Mouse (Mus musculus) limb, embryonic 13.5 days (tissue): ENCODE measurements around the gene Plce1. TPM values are rescaled to one million over a fixed set of nuclear protein-coding genes. Genes with fewer than 3 reads are reported as not detected.

Experiments used
- ATAC-seq: fragments of 200-750 bp; cut with Nextera tagmentation; 2 replicates; pipeline ENCODE4 v1.8.0; 2017; ENCODE audit warnings: low read depth, moderate number of reproducible peaks, moderate TSS enrichment; ENCODE audit not compliant: low FRiP score
- H3K27ac ChIP-seq: fragments of 300-500 bp; sonication (generic); 2 replicates; pipeline ENCODE4 v1.5.1; 2015; ENCODE audit warnings: inconsistent platforms, mild to moderate bottlenecking, moderate library complexity
- H3K27me3 ChIP-seq: fragments of 300-500 bp; sonication (generic); 2 replicates; pipeline ENCODE4 v1.6.1; 2015; ENCODE audit warnings: mild to moderate bottlenecking, inconsistent platforms
- H3K36me3 ChIP-seq: fragments of 300-500 bp; sonication (generic); 2 replicates; pipeline ENCODE4 v1.6.1; 2015; ENCODE audit warnings: inconsistent platforms, mild to moderate bottlenecking, moderate library complexity
- H3K4me1 ChIP-seq: fragments of 300-500 bp; sonication (generic); 2 replicates; pipeline ENCODE4 v1.6.1; 2015; ENCODE audit warnings: inconsistent platforms
- H3K4me2 ChIP-seq: fragments of 300-500 bp; sonication (generic); replicated peaks from 2 replicates; pipeline ENCODE4 v1.6.1; 2015; ENCODE audit warnings: inconsistent platforms, mild to moderate bottlenecking, moderate library complexity
- H3K4me3 ChIP-seq: fragments of 300-500 bp; sonication (generic); 2 replicates; pipeline ENCODE4 v1.5.1; 2015; ENCODE audit warnings: moderate library complexity, mild to moderate bottlenecking, inconsistent platforms
- H3K9ac ChIP-seq: fragments of 300-500 bp; sonication (generic); 2 replicates; pipeline ENCODE4 v1.6.1; 2015; ENCODE audit warnings: mild to moderate bottlenecking, inconsistent platforms
- H3K9me3 ChIP-seq: fragments of 300-500 bp; sonication (generic); 2 replicates; pipeline ENCODE4 v1.6.1; 2016; ENCODE audit warnings: inconsistent platforms
- WGBS: fragments of 180-500 bp; shearing (Covaris S2); methylation state at CpG from one replicate; pipeline ENCODE4 v1.1.7; 2015; 5-methylcytosine and 5-hydroxymethylcytosine counted together
- polyA plus RNA-seq: library from polyadenylated mRNA; unstranded; fragments of >200 nt; fragmentation: Nextera tagmentation; extraction: Ambion mirVana; gene quantifications from 2 replicates; pipeline ENCODE4 v1.2.1, GENCODE M21; 2015

Gene Plce1
- polyA plus RNA-seq, 1 experiment from 2014 or later, result 10.1 TPM

GRCm38 (mm10) chr19:38757161-38757560, 276.3 kb downstream of the Plce1 start:
- H3K9ac ChIP-seq, result no peak overlapping the region
- ATAC-seq, result no peak
- H3K4me1 ChIP-seq, result peaks cover 17% of the 10 kb centered on the region; the same call in 1 of the 2 replicates
- WGBS, result 85% methylated on average over 3 of the region's 3 CpGs
- H3K27ac ChIP-seq, result no peak overlapping the region
- H3K27me3 ChIP-seq, result 0 out of 2 replicates have a peak, but pooled peaks cover 6% of the 10 kb centered on the region
- H3K9me3 ChIP-seq, result no peaks in the 10 kb centered on the region
- no peak overlapping the region for H3K4me3 ChIP-seq
- peaks cover 20% of the 10 kb centered on the region for H3K36me3 ChIP-seq
- H3K4me2 ChIP-seq, result no peak overlapping the region

GRCm38 (mm10) chr19:38758056-38758455, 277.1 kb downstream of the Plce1 start:
- Histone ChIP-seq H3K4me2 (no peak overlapping the region), H3K9me3 (no peaks in the 10 kb centered on the region), H3K36me3 (peaks cover 20% of the 10 kb centered on the region), H3K9ac (no peak overlapping the region), H3K4me3 (no peak overlapping the region), H3K4me1 (peaks cover 17% of the 10 kb centered on the region; the same call in 1 of the 2 replicates), H3K27me3 (0 out of 2 replicates have a peak, but pooled peaks cover 6% of the 10 kb centered on the region), H3K27ac (peak overlapping the region; percentile 28; the same call in 1 of the 2 replicates)
- no peak for ATAC-seq
- WGBS, result 64% methylated on average over 5 of the region's 5 CpGs

GRCm38 (mm10) chr19:38758685-38759472, 278.0 kb downstream of the Plce1 start:
- Histone ChIP-seq H3K4me2 (no peak overlapping the region), H3K36me3 (peaks cover 24% of the 10 kb centered on the region), H3K27me3 (0 out of 2 replicates have a peak, but pooled peaks cover 6% of the 10 kb centered on the region), H3K27ac (peak overlapping the region; percentile 39; the same call in 1 of the 2 replicates), H3K9ac (no peak overlapping the region), H3K4me3 (no peak overlapping the region), H3K9me3 (no peaks in the 10 kb centered on the region), H3K4me1 (peaks cover 17% of the 10 kb centered on the region; the same call in 1 of the 2 replicates)
- peak; percentile 86 for ATAC-seq
- WGBS, result 21% methylated on average over 7 of the region's 7 CpGs

- WGBS, result 60% methylated on average over 3 of the region's 3 CpGs
- Histone ChIP-seq H3K4me3 (no peak overlapping the region), H3K4me1 (peaks cover 17% of the 10 kb centered on the region; the same call in 1 of the 2 replicates), H3K9ac (no peak overlapping the region), H3K27ac (no peak overlapping the region), H3K36me3 (peaks cover 25% of the 10 kb centered on the region), H3K9me3 (no peaks in the 10 kb centered on the region), H3K27me3 (0 out of 2 replicates have a peak, but pooled peaks cover 6% of the 10 kb centered on the region), H3K4me2 (no peak overlapping the region)
- ATAC-seq, result no peak
Measured at GRCm38 (mm10) chr19:38760441-38760840, 279.5 kb downstream of the Plce1 start.

- Histone ChIP-seq H3K9ac (no peak overlapping the region), H3K4me2 (no peak overlapping the region), H3K36me3 (peaks cover 36% of the 10 kb centered on the region), H3K9me3 (no peaks in the 10 kb centered on the region), H3K27me3 (0 out of 2 replicates have a peak, but pooled peaks cover 3% of the 10 kb centered on the region), H3K4me3 (no peak overlapping the region), H3K4me1 (no peaks in the 10 kb centered on the region), H3K27ac (no peak overlapping the region)
- WGBS, result 88% methylated on average over 2 of the region's 2 CpGs
- ATAC-seq, result no peak
Measured at GRCm38 (mm10) chr19:38766306-38766705, 285.4 kb downstream of the Plce1 start.

- H3K27me3 ChIP-seq, result no peaks in the 10 kb centered on the region
- peak; percentile 57; the same call in 1 of the 2 replicates for ATAC-seq
- no peak overlapping the region for H3K4me2 ChIP-seq
- no peak overlapping the region for H3K9ac ChIP-seq
- H3K4me3 ChIP-seq, result no peak overlapping the region
- no peak overlapping the region for H3K27ac ChIP-seq
- H3K36me3 ChIP-seq, result peaks cover 9% of the 10 kb centered on the region
- no peaks in the 10 kb centered on the region for H3K4me1 ChIP-seq
- no peaks in the 10 kb centered on the region for H3K9me3 ChIP-seq
- WGBS, result 57% methylated on average over 4 of the region's 4 CpGs
Measured at GRCm38 (mm10) chr19:38775548-38775947, 294.6 kb downstream of the Plce1 start.

- Histone ChIP-seq H3K4me2 (no peak overlapping the region), H3K4me1 (no peaks in the 10 kb centered on the region), H3K4me3 (no peak overlapping the region), H3K9ac (no peak overlapping the region), H3K9me3 (no peaks in the 10 kb centered on the region), H3K27ac (no peak overlapping the region), H3K36me3 (peaks cover 23% of the 10 kb centered on the region), H3K27me3 (no peaks in the 10 kb centered on the region)
- ATAC-seq, result no peak
- WGBS, result 62% methylated on average over 2 of the region's 2 CpGs
Measured at GRCm38 (mm10) chr19:38778805-38779204, 297.9 kb downstream of the Plce1 start.

- no peak for ATAC-seq
- no peaks in the 10 kb centered on the region for H3K27me3 ChIP-seq
- no peak overlapping the region for H3K4me3 ChIP-seq
- H3K27ac ChIP-seq, result no peak overlapping the region
- no peaks in the 10 kb centered on the region for H3K9me3 ChIP-seq
- no peak overlapping the region for H3K4me2 ChIP-seq
- 91% methylated on average over 9 of the region's 9 CpGs for WGBS
- peaks cover 33% of the 10 kb centered on the region for H3K36me3 ChIP-seq
- no peaks in the 10 kb centered on the region for H3K4me1 ChIP-seq
- no peak overlapping the region for H3K9ac ChIP-seq
Measured at GRCm38 (mm10) chr19:38783542-38783941, 302.6 kb downstream of the Plce1 start.

GRCm38 (mm10) chr19:38787756-38788155, 306.8 kb downstream of the Plce1 start:
- peaks cover 58% of the 10 kb centered on the region for H3K36me3 ChIP-seq
- H3K4me2 ChIP-seq, result no peak overlapping the region
- H3K9ac ChIP-seq, result no peak overlapping the region
- no peak overlapping the region for H3K4me3 ChIP-seq
- H3K27me3 ChIP-seq, result no peaks in the 10 kb centered on the region
- no peaks in the 10 kb centered on the region for H3K4me1 ChIP-seq
- WGBS, result 87% methylated on average over 6 of the region's 6 CpGs
- no peak overlapping the region for H3K27ac ChIP-seq
- no peaks in the 10 kb centered on the region for H3K9me3 ChIP-seq
- no peak for ATAC-seq

- H3K27me3 ChIP-seq, result no peaks in the 10 kb centered on the region
- WGBS, result 79% methylated on average over 7 of the region's 7 CpGs
- no peak overlapping the region for H3K4me2 ChIP-seq
- H3K4me1 ChIP-seq, result no peaks in the 10 kb centered on the region
- no peak overlapping the region for H3K4me3 ChIP-seq
- H3K9ac ChIP-seq, result no peak overlapping the region
- peaks cover 89% of the 10 kb centered on the region for H3K36me3 ChIP-seq
- no peak for ATAC-seq
- no peaks in the 10 kb centered on the region for H3K9me3 ChIP-seq
- no peak overlapping the region for H3K27ac ChIP-seq
Measured at GRCm38 (mm10) chr19:38793563-38794045, 312.7 kb downstream of the Plce1 start.

GRCm38 (mm10) chr19:38796546-38796945, 315.6 kb downstream of the Plce1 start:
- Histone ChIP-seq H3K9me3 (no peaks in the 10 kb centered on the region), H3K4me3 (no peak overlapping the region), H3K27ac (no peak overlapping the region), H3K4me2 (no peak overlapping the region), H3K36me3 (peaks cover 81% of the 10 kb centered on the region), H3K9ac (no peak overlapping the region), H3K4me1 (no peaks in the 10 kb centered on the region), H3K27me3 (no peaks in the 10 kb centered on the region)
- no peak for ATAC-seq
- WGBS, result 74% methylated on average over 5 of the region's 5 CpGs

GRCm38 (mm10) chr19:38798291-38798690, 317.4 kb downstream of the Plce1 start:
- 88% methylated on average over 1 of the region's 1 CpGs for WGBS
- Histone ChIP-seq H3K9me3 (no peaks in the 10 kb centered on the region), H3K4me1 (no peaks in the 10 kb centered on the region), H3K4me2 (no peak overlapping the region), H3K27me3 (no peaks in the 10 kb centered on the region), H3K27ac (no peak overlapping the region), H3K4me3 (no peak overlapping the region), H3K9ac (no peak overlapping the region), H3K36me3 (peaks cover 84% of the 10 kb centered on the region)
- no peak for ATAC-seq
